Mouse (Mus musculus): ENCODE data around the gene Abi2.

DNA sequence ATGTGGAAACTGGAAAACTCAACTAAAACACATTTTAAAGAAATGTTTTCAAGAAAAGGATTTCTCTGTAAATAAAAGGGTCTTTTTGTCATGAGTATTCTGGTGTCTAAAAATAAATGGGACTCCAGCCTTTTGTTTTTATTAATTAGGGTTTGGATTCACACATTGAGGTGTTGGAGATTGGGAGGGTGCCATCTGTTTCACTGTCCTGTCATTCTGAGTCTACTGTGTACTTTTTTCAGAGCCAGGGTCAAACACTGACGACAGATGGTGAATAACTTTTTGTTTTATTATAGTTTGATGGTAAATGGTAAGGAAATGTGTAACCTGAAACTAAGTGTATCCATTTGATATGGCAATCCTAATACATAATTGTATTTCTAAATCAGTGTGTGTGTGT, 72.1 kb downstream of the Abi2 start:
- TF ChIP-seq GATA1 (IDR thresholded peaks at IDR 0.05; ENCODE audit: borderline replicate concordance, low read length) (no peak), FLI1 (IDR thresholded peaks at IDR 0.05; ENCODE audit: low read length) (no peak)

Data from megakaryocyte, embryonic 14.5 days (primary cell).